Mouse (Mus musculus): ENCODE results near the gene Sppl3.

DNA sequence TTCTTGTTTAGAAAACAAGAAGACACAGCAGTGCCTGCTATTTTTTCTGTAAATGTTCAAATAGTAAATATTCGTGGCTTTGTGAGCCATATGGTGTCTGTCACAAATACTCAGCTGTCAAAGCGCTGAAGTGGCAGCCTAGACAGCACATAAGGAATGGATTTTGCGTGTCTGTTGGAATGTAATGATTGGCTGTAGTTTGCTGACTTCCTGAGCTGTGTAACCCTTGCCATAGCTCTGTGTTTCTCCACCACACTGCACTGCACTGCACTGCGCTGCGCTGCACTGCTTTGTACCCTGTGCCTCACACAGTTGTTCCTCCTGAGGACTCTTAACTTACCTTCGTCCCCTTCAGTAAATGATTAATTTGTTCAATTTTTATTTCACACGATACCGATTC is 41.6 kb downstream of the Sppl3 start:
- TF ChIP-seq ETS1 (conservative IDR thresholded peaks at IDR 0.05; ENCODE audit: low read depth, low read length) (no peak), MYC (IDR thresholded peaks at IDR 0.05; ENCODE audit: low read depth, low read length) (no peak)

Data from CH12.LX (cell line).